Mouse (Mus musculus): ENCODE data around the gene Gm20809. TPM values are rescaled to one million over a fixed set of nuclear protein-coding genes. Genes with fewer than 3 reads are reported as not detected.
"Not testable (repeated sequence)": the region's sequence is repeated elsewhere in the genome, so short reads cannot be mapped to it uniquely, and the experiment has no call there.

The Gm20809 gene
- not detected in 2 replicates for polyA plus RNA-seq (2012; rRNA removed)

- not testable (repeated sequence) for DNase-seq (ENCODE audit: low spot score)
Measured at GRCm38 (mm10) chrY:24454757-24455156, at the start of gene Gm20809. TSS of gene Gm20809 (plus strand) at chrY:24455057.
